Mouse (Mus musculus) heart, embryonic 11.5 days (tissue): ENCODE data around the gene Eif3b. TPM values are rescaled to one million over a fixed set of nuclear protein-coding genes. Genes with fewer than 3 reads are reported as not detected.

ENCODE experiments used
- ATAC-seq: fragments of 200-750 bp; cut with Nextera tagmentation; replicated peaks from 2 replicates; pipeline ENCODE4 v1.8.0; 2017; ENCODE audit warnings: moderate library complexity; ENCODE audit not compliant: insufficient number of reproducible peaks, low FRiP score, low TSS enrichment
- H3K27ac ChIP-seq: fragments of 300-500 bp; sonication (generic); 2 replicates; pipeline ENCODE4 v1.5.1; 2014; ENCODE audit warnings: mild to moderate bottlenecking, low read depth, low read length
- H3K27me3 ChIP-seq: fragments of 300-500 bp; sonication (generic); 2 replicates; pipeline ENCODE4 v1.6.1; 2014; ENCODE audit warnings: mild to moderate bottlenecking, low read length, mixed read lengths; ENCODE audit not compliant: control insufficient read depth, insufficient read depth
- H3K36me3 ChIP-seq: fragments of 300-500 bp; sonication (generic); 2 replicates; pipeline ENCODE4 v1.6.1; 2014; ENCODE audit warnings: mild to moderate bottlenecking, low read length, moderate library complexity, mixed read lengths; ENCODE audit not compliant: control insufficient read depth, insufficient read depth
- H3K4me1 ChIP-seq: fragments of 300-500 bp; sonication (generic); 2 replicates; pipeline ENCODE4 v1.6.1; 2014; ENCODE audit warnings: low read length; ENCODE audit not compliant: control insufficient read depth, insufficient read depth
- H3K4me2 ChIP-seq: fragments of 300-500 bp; sonication (generic); 2 replicates; pipeline ENCODE4 v1.6.1; 2014; ENCODE audit warnings: mild to moderate bottlenecking, moderate library complexity
- H3K4me3 ChIP-seq: fragments of 300-500 bp; sonication (generic); 2 replicates; pipeline ENCODE4 v1.5.1; 2014; ENCODE audit warnings: low read depth, low read length
- H3K9ac ChIP-seq: fragments of 300-500 bp; sonication (generic); 2 replicates; pipeline ENCODE4 v1.6.1; 2014; ENCODE audit warnings: mild to moderate bottlenecking, low read depth, low read length, moderate library complexity
- H3K9me3 ChIP-seq: fragments of 300-500 bp; sonication (generic); replicated peaks from 2 replicates; pipeline ENCODE4 v1.6.1; 2016; ENCODE audit warnings: low read length; ENCODE audit not compliant: control insufficient read depth
- WGBS: fragments of 180-500 bp; shearing (Covaris S2); extraction: QIAGEN DNeasy Blood & Tissue Kit; methylation state at CpG from one replicate; pipeline ENCODE4 v1.1.7; 2014; ENCODE audit not compliant: insufficient replicate concordance; 5-methylcytosine and 5-hydroxymethylcytosine counted together
- polyA plus RNA-seq: library from polyadenylated mRNA; unstranded; fragments of >200 nt; fragmentation: Nextera tagmentation; extraction: Ambion mirVana; gene quantifications from 2 replicates; pipeline ENCODE4 v1.2.1, GENCODE M21; 2014

The Eif3b gene
- polyA plus RNA-seq, 1 experiment from 2014 or later = 114 TPM

GRCm38 (mm10) chr5:140406666-140407065 lies 12.5 kb upstream of the Eif3b start:
- Histone ChIP-seq H3K9me3 (no peaks in the 10 kb centered on the region), H3K27me3 (no peaks in the 10 kb centered on the region), H3K4me1 (no peaks in the 10 kb centered on the region), H3K36me3 (no peaks in the 10 kb centered on the region), H3K4me2 (no peak overlapping the region), H3K4me3 (no peak overlapping the region), H3K27ac (no peak overlapping the region), H3K9ac (no peak overlapping the region)
- 67% methylated on average over 6 of the region's 6 CpGs for WGBS
- ATAC-seq = no peak

GRCm38 (mm10) chr5:140408801-140409200 lies 10.3 kb upstream of the Eif3b start:
- no peak for ATAC-seq

GRCm38 (mm10) chr5:140411339-140411738 lies 7.8 kb upstream of the Eif3b start:
- Histone ChIP-seq H3K4me1 (no peaks in the 10 kb centered on the region), H3K9ac (no peak overlapping the region), H3K27ac (no peak overlapping the region), H3K36me3 (no peaks in the 10 kb centered on the region), H3K27me3 (no peaks in the 10 kb centered on the region), H3K4me3 (no peak overlapping the region), H3K9me3 (no peaks in the 10 kb centered on the region), H3K4me2 (no peak overlapping the region)
- no peak for ATAC-seq
- 25% methylated on average over 8 of the region's 8 CpGs for WGBS

More at GRCm38 (mm10) chr5:140408801-140409200, 10.3 kb upstream of the Eif3b start:
- no peaks in the 10 kb centered on the region for H3K36me3 ChIP-seq
- H3K4me1 ChIP-seq = no peaks in the 10 kb centered on the region
- H3K27ac ChIP-seq = no peak overlapping the region
- H3K9ac ChIP-seq = no peak overlapping the region
- no peak overlapping the region for H3K4me2 ChIP-seq
- no peaks in the 10 kb centered on the region for H3K9me3 ChIP-seq
- no peaks in the 10 kb centered on the region for H3K27me3 ChIP-seq
- no peak overlapping the region for H3K4me3 ChIP-seq

DNA sequence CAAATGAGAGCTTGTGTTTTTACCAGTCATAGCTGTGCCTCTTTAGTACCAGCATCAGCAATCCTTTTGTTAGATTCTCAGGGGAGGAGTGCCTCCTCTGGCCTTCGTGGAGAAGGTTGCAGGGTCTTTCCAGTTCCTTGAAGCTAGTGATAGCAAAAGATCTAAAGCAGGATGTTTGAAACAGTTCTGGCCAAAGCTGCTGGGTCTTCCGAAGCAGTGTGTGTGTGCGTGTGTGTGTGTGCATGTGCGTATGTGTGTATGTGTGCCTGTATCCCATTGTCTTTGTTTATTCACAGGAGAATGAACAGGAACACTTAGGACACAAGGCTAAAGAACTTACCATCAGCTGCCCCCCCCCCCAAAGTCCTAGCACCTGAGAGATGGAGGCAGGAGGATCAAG lies 4.5 kb upstream of the Eif3b start:
- Histone ChIP-seq H3K4me1 (no peaks in the 10 kb centered on the region), H3K36me3 (no peaks in the 10 kb centered on the region), H3K9me3 (no peaks in the 10 kb centered on the region), H3K4me2 (no peak overlapping the region), H3K9ac (no peak overlapping the region), H3K27me3 (no peaks in the 10 kb centered on the region), H3K4me3 (no peak overlapping the region), H3K27ac (no peak overlapping the region)
- WGBS = 60% methylated on average over 4 of the region's 4 CpGs
- ATAC-seq = no peak

GRCm38 (mm10) chr5:140418106-140418488 lies 1.0 kb upstream of the Eif3b start:
- H3K27ac ChIP-seq = peak overlapping the region; percentile 98
- peaks cover 16% of the 10 kb centered on the region for H3K4me1 ChIP-seq
- no peaks in the 10 kb centered on the region for H3K27me3 ChIP-seq
- no peak for ATAC-seq
- H3K36me3 ChIP-seq = 0 out of 2 replicates have a peak, but pooled peaks cover 4% of the 10 kb centered on the region
- H3K9ac ChIP-seq = peak overlapping the region; percentile 95
- peak overlapping the region; percentile 95 for H3K4me2 ChIP-seq
- H3K9me3 ChIP-seq = 0 out of 2 replicates have a peak, but pooled peaks cover 2% of the 10 kb centered on the region
- WGBS = 1% methylated on average over 12 of the region's 12 CpGs
- H3K4me3 ChIP-seq = peak overlapping the region; percentile 98

GRCm38 (mm10) chr5:140419442-140420080 lies 433 bp downstream of the Eif3b start:
- WGBS = under 1% methylated on average over 62 of the region's 62 CpGs
- H3K9me3 ChIP-seq = 0 out of 2 replicates have a peak, but pooled peaks cover 2% of the 10 kb centered on the region
- H3K9ac ChIP-seq = peak overlapping the region; percentile 95
- H3K36me3 ChIP-seq = 0 out of 2 replicates have a peak, but pooled peaks cover 5% of the 10 kb centered on the region
- peaks cover 16% of the 10 kb centered on the region for H3K4me1 ChIP-seq
- peak; percentile 51 for ATAC-seq
- H3K27me3 ChIP-seq = no peaks in the 10 kb centered on the region
- peak overlapping the region; percentile 95 for H3K4me2 ChIP-seq
- peak overlapping the region; percentile 30 for H3K27ac ChIP-seq
- H3K4me3 ChIP-seq = peak overlapping the region; percentile 98

DNA sequence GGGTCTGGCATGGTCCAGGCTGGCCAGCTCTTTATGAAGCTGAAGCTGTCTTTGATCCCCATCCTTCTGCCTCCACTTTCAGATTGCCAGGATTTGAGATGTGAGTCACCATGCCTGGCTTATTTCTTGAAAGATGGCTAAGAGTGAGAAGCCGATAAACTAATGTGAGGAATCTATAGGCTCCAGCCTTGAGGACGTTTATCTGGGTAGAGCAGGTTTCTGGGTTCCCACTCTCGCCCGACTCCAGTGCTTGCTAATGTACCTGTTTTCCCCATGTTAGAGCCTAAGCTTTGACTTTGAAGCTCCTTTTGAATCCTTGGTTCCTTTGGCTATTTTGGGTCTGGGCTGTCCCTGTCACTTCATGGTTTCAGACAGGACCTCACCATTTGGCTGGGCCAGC lies 1.5 kb downstream of the Eif3b start:
- 49% methylated on average over 4 of the region's 4 CpGs for WGBS
- no peak for ATAC-seq
- no peaks in the 10 kb centered on the region for H3K27me3 ChIP-seq
- H3K9me3 ChIP-seq = 0 out of 2 replicates have a peak, but pooled peaks cover 2% of the 10 kb centered on the region
- H3K4me2 ChIP-seq = peak overlapping the region; percentile 95
- H3K4me3 ChIP-seq = peak overlapping the region; percentile 98
- peak overlapping the region; percentile 95 for H3K9ac ChIP-seq
- no peak overlapping the region for H3K27ac ChIP-seq
- peaks cover 8% of the 10 kb centered on the region; the same call in 1 of the 2 replicates for H3K36me3 ChIP-seq
- peaks cover 16% of the 10 kb centered on the region for H3K4me1 ChIP-seq

DNA sequence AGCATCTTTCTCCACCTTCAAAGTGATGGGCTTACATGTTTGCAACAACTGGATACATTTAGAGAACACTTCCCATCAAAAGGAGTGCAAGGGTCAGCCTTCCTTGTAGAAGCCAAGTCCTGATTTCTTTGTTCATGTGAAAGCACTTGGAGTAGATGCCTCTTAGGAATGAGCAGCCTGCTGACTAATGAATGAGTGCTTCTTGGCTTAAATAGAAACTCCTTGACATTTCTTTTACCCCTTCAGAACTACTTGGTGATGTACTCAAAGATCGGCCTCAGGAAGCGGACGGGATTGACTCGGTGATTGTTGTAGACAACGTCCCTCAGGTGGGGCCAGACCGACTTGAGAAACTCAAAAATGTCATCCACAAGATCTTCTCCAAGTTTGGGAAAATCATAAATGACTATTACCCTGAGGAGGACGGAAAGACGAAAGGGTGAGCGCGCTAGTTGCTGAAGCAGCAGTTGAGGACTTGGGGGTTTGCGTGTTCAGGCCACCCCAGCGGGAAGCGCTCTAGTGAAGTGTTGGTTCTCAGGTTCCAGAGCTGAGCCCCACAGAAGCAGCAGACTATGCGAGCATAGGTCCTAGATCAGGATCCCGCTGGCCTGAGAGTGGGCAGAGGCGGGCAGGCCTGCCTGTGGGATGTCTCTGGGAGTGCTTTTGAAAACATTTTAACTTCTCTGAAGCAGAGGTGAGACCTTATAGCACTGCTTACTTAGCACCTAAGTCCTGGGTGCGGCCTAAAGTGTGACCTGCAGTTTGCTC lies 6.1 kb downstream of the Eif3b start:
- H3K9ac ChIP-seq = no peak overlapping the region
- no peaks in the 10 kb centered on the region for H3K27me3 ChIP-seq
- H3K27ac ChIP-seq = no peak overlapping the region
- no peak overlapping the region for H3K4me2 ChIP-seq
- ATAC-seq = no peak
- H3K9me3 ChIP-seq = 0 out of 2 replicates have a peak, but pooled peaks cover 2% of the 10 kb centered on the region
- no peak overlapping the region for H3K4me3 ChIP-seq
- whole genome bisulfite sequencing = 90% methylated on average over 17 of the region's 17 CpGs
- H3K4me1 ChIP-seq = peaks cover 14% of the 10 kb centered on the region
- peaks cover 32% of the 10 kb centered on the region for H3K36me3 ChIP-seq
